Mouse (Mus musculus): ENCODE measurements around the gene Phc3. TPM values are rescaled to one million over a fixed set of nuclear protein-coding genes. Genes with fewer than 3 reads are reported as not detected.

The Phc3 gene
- polyA plus RNA-seq, 1 experiment from 2014 or later, result 7.8 TPM

DNA sequence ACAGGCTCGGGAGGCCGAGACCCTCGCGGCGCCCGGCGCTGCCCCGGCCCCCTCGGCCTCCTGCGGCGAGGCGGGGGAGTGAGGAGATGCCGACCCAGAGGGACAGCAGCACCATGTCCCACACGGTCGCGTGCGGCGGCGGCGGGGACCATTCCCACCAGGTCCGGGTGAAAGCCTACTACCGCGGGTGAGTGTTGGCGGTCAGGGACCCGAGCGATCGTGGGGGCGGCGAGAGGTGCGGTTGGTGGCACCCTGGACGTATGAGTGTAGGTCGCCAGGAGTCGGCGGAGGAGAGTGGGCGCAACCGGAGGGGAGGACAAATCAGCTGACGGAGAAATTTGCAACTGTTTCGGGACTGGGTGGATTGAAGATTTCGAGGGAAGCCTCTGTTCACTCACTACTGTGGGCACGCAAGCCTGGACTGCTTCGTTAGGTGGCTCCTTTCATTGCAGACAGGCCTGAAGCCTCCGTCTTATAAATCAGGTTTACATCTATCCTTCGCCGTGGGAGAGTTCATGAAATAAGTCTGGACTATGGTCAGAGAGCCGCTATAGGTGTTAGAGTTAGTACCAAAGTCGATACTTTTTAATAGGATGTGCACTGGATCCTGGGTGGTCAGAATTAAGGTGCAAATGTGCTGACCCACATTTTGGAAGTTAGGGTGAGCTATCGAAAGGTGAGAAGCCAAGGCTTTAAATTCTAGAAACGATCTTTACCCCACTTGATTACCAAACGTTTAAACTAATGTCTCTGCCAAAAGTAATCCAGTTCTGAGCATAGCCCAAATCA, 26.9 kb upstream of the Phc3 start:
- H3K4me2 ChIP-seq, result peak overlapping the region; percentile 52
- peak overlapping the region; percentile 91 for H3K9ac ChIP-seq
- peak; percentile 44 for ATAC-seq (ENCODE audit: insufficient read depth, low FRiP score, low read depth)
- H3K27me3 ChIP-seq (replicated peaks), result no peaks in the 10 kb centered on the region
- H3K4me3 ChIP-seq (replicated peaks), result peak overlapping the region; percentile 97
- H3K9me3 ChIP-seq, result no peaks in the 10 kb centered on the region
- peaks cover 25% of the 10 kb centered on the region for H3K4me1 ChIP-seq
- peak overlapping the region; percentile 77 for H3K27ac ChIP-seq
- WGBS, result under 1% methylated on average over 46 of the region's 49 CpGs
- no peaks in the 10 kb centered on the region for H3K36me3 ChIP-seq

DNA sequence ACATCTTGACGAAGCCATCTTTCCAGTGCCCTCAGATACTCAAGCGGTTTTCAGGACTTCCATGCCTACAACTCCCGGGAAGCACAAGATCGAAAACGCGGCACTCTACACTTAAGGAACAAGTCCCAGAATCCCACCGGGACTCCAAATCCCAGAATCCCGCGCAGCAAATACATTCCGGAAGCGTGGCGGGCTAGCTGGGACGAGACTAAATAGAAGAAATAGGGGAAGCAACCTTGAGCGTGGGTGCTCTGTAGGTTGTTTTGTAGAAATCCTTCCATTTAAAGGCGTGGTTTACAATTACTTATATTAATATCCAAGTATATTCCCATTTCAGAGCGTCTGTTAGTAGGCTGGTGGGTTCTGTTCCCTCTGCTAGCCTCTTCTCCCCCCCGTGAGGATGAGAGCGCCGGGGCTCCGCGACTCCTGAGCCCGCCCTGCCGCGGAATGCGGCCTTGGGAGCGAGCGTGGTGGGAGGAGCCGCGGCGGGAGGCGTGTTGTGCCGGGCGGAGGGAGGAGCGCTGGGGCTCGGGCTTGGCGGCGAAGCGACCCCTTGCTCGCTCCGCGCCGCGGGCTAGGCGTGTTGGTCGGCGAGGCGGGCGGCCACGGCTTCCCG, 26.2 kb upstream of the Phc3 start, which contains the start of gene Prkci:
Gene Prkci, plus strand, starts transcription at position 465 of the 616 bp plus-strand sequence.
- peak; percentile 96 for ATAC-seq (ENCODE audit: insufficient read depth, low FRiP score, low read depth)
- peak within 1 kb of the TSS; percentile 77 for H3K27ac ChIP-seq
- H3K36me3 ChIP-seq, result no peaks in the 10 kb centered on the region
- no peaks in the 10 kb centered on the region for H3K9me3 ChIP-seq
- peak within 1 kb of the TSS; percentile 97 for H3K4me3 ChIP-seq (replicated peaks)
- WGBS, result under 1% methylated on average over 50 of the region's 50 CpGs
- H3K27me3 ChIP-seq (replicated peaks), result no peaks in the 10 kb centered on the region
- peak within 1 kb of the TSS; percentile 91 for H3K9ac ChIP-seq
- peak within 1 kb of the TSS; percentile 52 for H3K4me2 ChIP-seq
- peaks cover 23% of the 10 kb centered on the region for H3K4me1 ChIP-seq

DNA sequence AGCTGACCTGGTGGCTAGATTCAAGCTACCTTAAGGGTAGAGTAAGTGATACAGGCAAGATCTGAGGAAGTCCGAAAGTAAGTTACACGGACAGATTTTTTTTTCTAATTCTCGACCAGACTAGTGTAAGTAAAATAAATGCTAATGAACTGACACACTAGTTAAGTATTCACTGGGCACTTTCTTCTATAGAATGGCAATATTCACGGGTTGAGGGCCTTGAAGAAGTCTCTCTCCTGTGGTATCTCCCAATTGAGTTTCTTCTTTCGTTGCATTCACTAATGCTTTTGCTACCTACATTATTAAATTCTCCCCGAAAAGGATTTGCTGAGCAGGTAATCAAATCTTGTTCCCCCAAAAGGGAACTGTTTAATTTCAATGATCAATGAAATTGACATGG, 25.6 kb upstream of the Phc3 start:
- H3K4me2 ChIP-seq, result peak overlapping the region; percentile 52
- H3K4me1 ChIP-seq, result peaks cover 17% of the 10 kb centered on the region
- peak overlapping the region; percentile 77; the same call in 1 of the 2 replicates for H3K27ac ChIP-seq
- WGBS, result 14% methylated on average over 6 of the region's 6 CpGs
- H3K27me3 ChIP-seq (replicated peaks), result no peaks in the 10 kb centered on the region
- H3K4me3 ChIP-seq (replicated peaks), result peak overlapping the region; percentile 97
- H3K9ac ChIP-seq, result no peak overlapping the region; the same call in 1 of the 2 replicates
- H3K9me3 ChIP-seq, result no peaks in the 10 kb centered on the region
- ATAC-seq (ENCODE audit: insufficient read depth, low FRiP score, low read depth), result no peak
- no peaks in the 10 kb centered on the region for H3K36me3 ChIP-seq

DNA sequence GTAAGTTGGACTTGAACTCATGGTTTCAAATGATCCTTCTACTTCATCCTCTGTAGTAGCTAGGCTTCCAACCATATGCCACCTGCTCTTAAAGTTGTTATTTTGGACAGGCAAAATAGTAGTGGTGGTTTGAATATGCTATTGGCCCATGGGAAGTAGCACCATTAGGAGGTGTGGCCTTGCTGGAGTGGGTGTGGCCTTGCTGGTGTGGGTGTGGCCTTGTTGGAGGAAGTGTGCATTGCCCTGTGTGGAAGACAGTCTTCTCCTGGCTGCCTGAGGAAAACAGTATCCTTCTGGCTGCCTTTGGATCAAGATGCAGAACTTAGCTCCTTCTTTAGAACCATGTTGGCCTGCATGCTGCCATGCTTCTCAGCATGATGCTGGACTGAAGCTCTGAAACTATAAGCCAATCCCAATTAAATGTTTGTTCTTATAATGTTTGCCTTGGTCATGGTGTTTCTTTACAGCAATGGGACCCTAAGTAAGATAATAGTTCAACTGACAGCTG, 23.9 kb upstream of the Phc3 start:
- no peaks in the 10 kb centered on the region for H3K27me3 ChIP-seq (replicated peaks)
- H3K4me2 ChIP-seq, result no peak overlapping the region
- no peak overlapping the region for H3K27ac ChIP-seq
- H3K9ac ChIP-seq, result no peak overlapping the region
- ATAC-seq (ENCODE audit: insufficient read depth, low FRiP score, low read depth), result no peak
- H3K4me3 ChIP-seq (replicated peaks), result no peak overlapping the region
- peaks cover 5% of the 10 kb centered on the region; the same call in 1 of the 2 replicates for H3K4me1 ChIP-seq
- H3K9me3 ChIP-seq, result no peaks in the 10 kb centered on the region
- H3K36me3 ChIP-seq, result no peaks in the 10 kb centered on the region

DNA sequence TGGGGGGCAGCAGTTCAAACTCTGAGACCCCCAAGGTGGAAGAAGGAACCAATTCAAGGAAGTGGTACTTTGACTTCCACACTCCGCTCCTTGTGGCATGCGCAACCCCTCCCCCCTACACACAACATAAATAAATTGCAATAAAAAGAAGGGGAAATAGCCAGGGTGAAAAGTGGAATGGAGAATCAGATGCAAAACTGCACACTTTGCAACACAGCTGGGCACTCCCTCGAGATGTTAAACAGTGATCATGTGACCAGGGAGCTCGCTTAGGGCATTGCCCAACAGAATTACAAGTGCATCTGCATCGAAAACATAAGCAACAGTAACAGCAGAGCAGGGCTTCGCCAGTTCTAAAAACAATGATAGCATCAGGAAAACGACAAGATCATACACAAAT, 22.9 kb upstream of the Phc3 start:
- H3K4me3 ChIP-seq (replicated peaks), result no peak overlapping the region
- H3K27ac ChIP-seq, result no peak overlapping the region
- no peak overlapping the region for H3K4me2 ChIP-seq
- peaks cover under 1% of the 10 kb centered on the region; the same call in 1 of the 2 replicates for H3K4me1 ChIP-seq
- H3K36me3 ChIP-seq, result no peaks in the 10 kb centered on the region
- H3K9ac ChIP-seq, result no peak overlapping the region
- no peaks in the 10 kb centered on the region for H3K9me3 ChIP-seq
- ATAC-seq (ENCODE audit: insufficient read depth, low FRiP score, low read depth), result no peak
- 69% methylated on average over 7 of the region's 7 CpGs for WGBS
- no peaks in the 10 kb centered on the region for H3K27me3 ChIP-seq (replicated peaks)

DNA sequence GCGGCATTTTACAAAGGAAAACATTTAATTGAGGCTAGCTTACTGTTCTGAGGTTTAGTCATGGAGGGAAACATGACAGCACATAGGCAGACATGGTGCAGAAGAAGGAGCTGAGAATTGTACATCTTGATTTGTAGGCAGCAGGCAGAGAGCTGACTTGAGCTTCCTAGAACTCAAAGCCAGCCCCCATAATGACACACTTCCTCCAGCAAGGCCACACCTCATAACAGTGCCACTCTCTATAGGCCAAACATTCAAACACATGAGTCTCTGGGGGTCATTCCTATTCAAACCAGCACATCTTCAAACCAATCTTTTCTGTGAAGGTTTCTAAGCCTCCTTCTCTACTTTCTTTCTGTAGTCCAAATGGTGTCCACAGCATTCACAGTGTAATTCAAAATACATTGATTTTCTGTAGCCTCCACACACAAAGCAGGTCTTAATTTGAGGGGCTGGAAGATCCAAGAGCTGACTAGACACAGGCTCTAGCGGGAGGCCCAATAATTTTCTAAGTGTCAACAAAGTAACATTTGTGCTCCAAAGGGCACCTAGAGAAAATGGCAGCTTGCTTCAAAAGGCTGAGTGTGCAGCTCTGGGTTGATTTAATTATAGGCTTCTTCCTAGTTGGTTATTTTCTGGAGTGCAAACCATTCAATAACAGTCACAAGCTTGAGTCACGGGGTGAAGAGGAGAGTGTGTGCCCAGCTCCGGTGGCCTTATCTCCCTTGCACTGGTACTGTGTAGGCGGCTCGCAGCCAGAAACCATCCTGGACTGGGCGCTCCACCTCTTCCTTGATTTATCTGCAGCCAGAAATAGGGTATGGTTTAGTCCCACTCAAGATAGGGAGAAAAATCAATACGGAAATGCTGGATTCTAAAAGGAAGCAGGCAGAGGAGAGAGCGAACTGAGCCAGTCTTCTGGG, 18.4 kb upstream of the Phc3 start:
- Histone ChIP-seq H3K4me3 (replicated peaks) (no peak overlapping the region), H3K36me3 (no peaks in the 10 kb centered on the region), H3K27me3 (replicated peaks) (no peaks in the 10 kb centered on the region), H3K9me3 (no peaks in the 10 kb centered on the region), H3K9ac (no peak overlapping the region), H3K27ac (peak overlapping the region; percentile 26; the same call in 1 of the 2 replicates), H3K4me2 (no peak overlapping the region), H3K4me1 (no peaks in the 10 kb centered on the region)
- 67% methylated on average over 9 of the region's 9 CpGs for WGBS
- peak; percentile 78 for ATAC-seq (ENCODE audit: insufficient read depth, low FRiP score, low read depth)

DNA sequence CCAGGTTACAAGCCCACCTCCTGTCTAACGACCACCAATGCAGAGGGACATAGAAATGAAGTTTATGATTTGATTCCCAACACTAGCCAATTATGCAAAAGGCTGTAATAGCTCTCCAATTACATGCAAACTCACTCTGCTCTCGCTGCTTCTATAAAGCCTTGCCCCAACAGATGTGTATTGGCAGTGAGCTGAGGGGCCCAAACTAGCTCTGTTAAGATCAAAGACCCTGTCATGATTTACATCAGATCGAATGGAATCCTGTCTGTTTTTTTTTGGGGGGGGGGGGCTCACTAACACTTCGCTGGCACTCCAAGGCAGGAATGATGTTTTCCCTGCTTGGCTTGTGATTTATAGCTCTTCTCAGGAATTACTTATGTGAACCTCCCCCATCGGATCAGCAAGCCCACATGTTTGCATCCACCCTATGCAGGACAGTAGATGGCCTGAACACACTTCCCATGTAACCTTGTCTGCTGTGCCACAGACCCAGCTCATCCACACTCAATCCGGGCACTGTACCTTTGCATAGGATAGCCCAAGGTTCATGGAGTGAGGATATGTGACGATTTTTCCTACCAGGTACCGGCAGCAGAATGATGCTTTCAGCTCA, 13.8 kb upstream of the Phc3 start:
- Histone ChIP-seq H3K27ac (no peak overlapping the region), H3K4me1 (0 out of 2 replicates have a peak, but pooled peaks cover 3% of the 10 kb centered on the region), H3K4me2 (no peak overlapping the region), H3K9ac (no peak overlapping the region), H3K4me3 (replicated peaks) (no peak overlapping the region), H3K9me3 (no peaks in the 10 kb centered on the region), H3K27me3 (replicated peaks) (no peaks in the 10 kb centered on the region), H3K36me3 (no peaks in the 10 kb centered on the region)
- no peak for ATAC-seq (ENCODE audit: insufficient read depth, low FRiP score, low read depth)
- 48% methylated on average over 8 of the region's 8 CpGs for WGBS

DNA sequence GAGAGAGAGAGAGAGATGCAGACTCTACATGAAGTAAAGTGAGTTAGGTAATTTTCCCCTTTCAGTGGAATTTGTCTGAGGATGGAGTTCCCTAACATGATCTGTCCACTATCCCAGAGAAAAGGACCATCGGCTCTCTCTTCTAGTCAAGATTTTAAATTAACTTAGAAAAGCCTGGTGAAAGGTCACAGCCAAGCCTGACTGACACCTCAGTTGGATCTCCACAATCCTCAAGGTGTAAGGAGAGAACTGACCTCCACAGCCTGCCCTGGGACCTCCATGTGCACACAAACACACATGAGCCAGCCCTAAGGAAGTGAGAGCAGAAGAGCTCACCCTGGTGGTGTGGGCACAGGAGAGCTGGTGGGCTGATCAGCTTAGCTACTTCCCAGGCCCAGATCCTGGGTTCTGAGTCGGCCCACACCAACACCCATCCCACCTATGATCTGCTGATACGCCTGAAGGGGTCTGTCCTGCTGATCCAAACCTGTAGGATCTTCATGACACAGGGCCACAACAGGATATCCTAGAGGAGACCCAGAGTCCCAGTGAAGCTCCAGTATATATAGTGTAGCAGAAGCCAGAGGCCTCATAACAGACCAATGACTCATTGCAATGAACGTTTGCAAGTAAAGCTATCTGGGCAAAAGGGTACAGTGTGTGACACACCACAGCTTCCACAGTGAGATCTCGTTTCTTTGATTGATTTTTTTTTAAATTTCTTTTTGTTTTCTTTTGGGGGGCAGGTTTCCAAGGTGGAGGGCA, 12.6 kb upstream of the Phc3 start:
- peak; percentile 83; the same call in 1 of the 2 replicates for ATAC-seq (ENCODE audit: insufficient read depth, low FRiP score, low read depth)
- H3K4me1 ChIP-seq, result 0 out of 2 replicates have a peak, but pooled peaks cover 3% of the 10 kb centered on the region
- WGBS, result 57% methylated on average over 5 of the region's 5 CpGs
- no peaks in the 10 kb centered on the region for H3K9me3 ChIP-seq
- H3K4me3 ChIP-seq (replicated peaks), result no peak overlapping the region
- H3K9ac ChIP-seq, result no peak overlapping the region
- no peaks in the 10 kb centered on the region for H3K27me3 ChIP-seq (replicated peaks)
- no peak overlapping the region for H3K4me2 ChIP-seq
- peak overlapping the region; percentile 16; the same call in 1 of the 2 replicates for H3K27ac ChIP-seq
- H3K36me3 ChIP-seq, result no peaks in the 10 kb centered on the region

DNA sequence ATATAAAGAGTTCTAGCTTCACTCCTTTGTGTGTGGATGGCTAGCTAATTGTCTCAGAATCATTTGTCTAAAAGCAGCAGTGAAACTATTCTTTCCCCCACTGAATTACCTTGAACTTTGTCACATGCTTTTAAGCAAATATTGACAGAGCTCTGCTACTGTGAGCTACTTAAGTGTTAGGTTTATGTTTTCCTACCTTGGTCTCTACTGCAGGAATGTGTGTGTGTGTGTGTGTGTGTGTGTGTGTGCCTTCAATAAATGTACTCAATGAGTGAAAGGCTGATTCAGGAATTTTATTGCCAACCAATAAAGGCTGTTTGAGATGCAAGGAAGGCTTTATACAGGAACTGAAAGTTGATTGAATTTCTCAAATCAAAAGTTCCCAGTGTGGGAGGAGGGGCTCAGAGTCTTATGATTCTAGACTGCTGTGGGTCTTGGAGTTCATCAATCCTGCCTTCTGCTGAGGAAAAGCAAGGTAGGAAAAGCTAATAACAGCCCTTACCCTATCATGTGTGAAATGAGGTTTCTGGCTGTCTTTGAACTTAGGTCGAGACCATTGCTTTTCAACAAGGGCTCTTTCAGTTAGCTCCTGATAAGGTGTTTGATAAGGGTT, 7.9 kb upstream of the Phc3 start:
- peak; percentile 82 for ATAC-seq (ENCODE audit: insufficient read depth, low FRiP score, low read depth)
- 0 out of 2 replicates have a peak, but pooled peaks cover 3% of the 10 kb centered on the region for H3K4me1 ChIP-seq
- H3K4me3 ChIP-seq (replicated peaks), result no peak overlapping the region
- H3K4me2 ChIP-seq, result no peak overlapping the region
- H3K9ac ChIP-seq, result no peak overlapping the region
- peak overlapping the region; percentile 68; the same call in 1 of the 2 replicates for H3K27ac ChIP-seq
- H3K27me3 ChIP-seq (replicated peaks), result no peaks in the 10 kb centered on the region
- no peaks in the 10 kb centered on the region for H3K36me3 ChIP-seq
- 37% methylated on average over 1 of the region's 1 CpGs for WGBS
- H3K9me3 ChIP-seq, result no peaks in the 10 kb centered on the region

DNA sequence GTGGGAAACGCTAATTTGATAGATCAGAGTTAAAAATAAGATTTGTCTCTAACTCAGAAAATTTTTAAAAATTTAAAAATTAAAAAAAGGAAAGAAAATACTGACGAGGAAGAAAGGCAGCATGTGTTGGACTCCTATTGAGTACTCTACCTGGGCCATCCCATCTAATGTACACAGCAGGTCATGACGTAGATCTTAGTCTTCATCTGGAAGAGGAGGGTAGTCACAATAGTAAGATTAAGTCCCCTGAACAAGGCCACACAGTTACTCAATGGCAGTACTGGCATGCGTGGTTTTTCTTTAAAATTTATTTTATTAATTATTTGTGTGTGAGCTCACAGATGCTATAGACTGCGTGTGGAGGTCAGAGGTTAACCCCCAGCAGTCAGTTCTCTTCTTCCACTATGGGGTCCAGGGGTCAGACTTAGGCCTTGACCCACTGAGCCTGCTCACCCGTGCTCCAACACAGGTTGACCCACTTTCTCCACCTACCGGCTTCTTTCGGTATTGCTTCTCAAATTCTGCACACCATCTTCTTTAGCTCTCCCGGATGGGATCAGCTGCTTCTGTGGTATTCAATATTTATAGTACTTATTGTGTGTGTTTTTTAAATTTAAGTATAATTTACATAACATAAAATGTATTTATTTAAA, 6.0 kb upstream of the Phc3 start:
- Histone ChIP-seq H3K4me2 (no peak overlapping the region), H3K9ac (no peak overlapping the region), H3K4me3 (replicated peaks) (no peak overlapping the region), H3K27me3 (replicated peaks) (no peaks in the 10 kb centered on the region), H3K36me3 (no peaks in the 10 kb centered on the region), H3K9me3 (no peaks in the 10 kb centered on the region), H3K27ac (no peak overlapping the region), H3K4me1 (no peaks in the 10 kb centered on the region)
- ATAC-seq (ENCODE audit: insufficient read depth, low FRiP score, low read depth), result no peak
- WGBS, result 47% methylated on average over 9 of the region's 9 CpGs

Data from stomach, embryonic 15.5 days (tissue).